Mouse (Mus musculus) embryonic facial prominence, embryonic 14.5 days (tissue): ENCODE measurements at regions not wholly inside any gene's neighbourhood (a gene's known extent, or its start where the extent isn't known, plus 50 kb on each side); places are given as distances from the start of the nearest gene placed in this dataset.
A peak's percentile ranks its signal among the peaks of the same experiment; 100 is the strongest.

Source experiments
- ATAC-seq: fragments of 200-750 bp; cut with Nextera tagmentation; 2 replicates; pipeline ENCODE4 v1.8.0; 2017; ENCODE audit warnings: low read depth, moderate number of reproducible peaks, moderate TSS enrichment
- DNase-seq: peaks from one replicate; pipeline ENCODE4 v3.0.0-alpha.2; 2015; ENCODE audit warnings: low spot score
- H3K27ac ChIP-seq: fragments of 300-500 bp; sonication (generic); replicated peaks from 2 replicates; pipeline ENCODE4 v1.5.1; 2014; ENCODE audit warnings: low read depth, mild to moderate bottlenecking, low read length, moderate library complexity
- H3K27me3 ChIP-seq: fragments of 300-500 bp; sonication (generic); replicated peaks from 2 replicates; pipeline ENCODE4 v1.6.1; 2014; ENCODE audit warnings: low read length; ENCODE audit not compliant: control insufficient read depth, insufficient read depth
- H3K36me3 ChIP-seq: fragments of 300-500 bp; sonication (generic); 2 replicates; pipeline ENCODE4 v1.6.1; 2014; ENCODE audit warnings: low read length, mixed read lengths; ENCODE audit not compliant: control insufficient read depth, insufficient read depth
- H3K4me1 ChIP-seq: fragments of 300-500 bp; sonication (generic); 2 replicates; pipeline ENCODE4 v1.6.1; 2014; ENCODE audit warnings: antibody characterized with exemption, low read length; ENCODE audit not compliant: control insufficient read depth, insufficient read depth
- H3K4me2 ChIP-seq: fragments of 300-500 bp; sonication (generic); 2 replicates; pipeline ENCODE4 v1.6.1; 2014; ENCODE audit warnings: low read depth, mild to moderate bottlenecking, low read length, moderate library complexity, mixed read lengths
- H3K4me3 ChIP-seq: fragments of 300-500 bp; sonication (generic); 2 replicates; pipeline ENCODE4 v1.5.1; 2014; ENCODE audit warnings: low read depth, mild to moderate bottlenecking, low read length
- H3K9ac ChIP-seq: fragments of 300-500 bp; sonication (generic); 2 replicates; pipeline ENCODE4 v1.6.1; 2014; ENCODE audit warnings: low read depth, mild to moderate bottlenecking, low read length, moderate library complexity, mixed read lengths
- H3K9me3 ChIP-seq: fragments of 300-500 bp; sonication (generic); 2 replicates; pipeline ENCODE4 v1.6.1; 2016; ENCODE audit warnings: low read length; ENCODE audit not compliant: control insufficient read depth
- WGBS: fragments of 180-500 bp; shearing (Covaris S2); extraction: QIAGEN DNeasy Blood & Tissue Kit; methylation state at CpG from one replicate; pipeline ENCODE4 v1.1.7; 2014; 5-methylcytosine and 5-hydroxymethylcytosine counted together

- no peak overlapping the region for H3K4me3 ChIP-seq
- no peak for DNase-seq
- no peak overlapping the region for H3K27ac ChIP-seq
- H3K36me3 ChIP-seq: no peaks in the 10 kb centered on the region
- no peak overlapping the region for H3K9ac ChIP-seq
- H3K4me1 ChIP-seq: no peaks in the 10 kb centered on the region; the same call in 1 of the 2 replicates
- H3K9me3 ChIP-seq: no peaks in the 10 kb centered on the region
- 0 out of 2 replicates have a peak, but pooled peaks have one; percentile 12 for ATAC-seq
- no peak overlapping the region for H3K4me2 ChIP-seq
- no peaks in the 10 kb centered on the region for H3K27me3 ChIP-seq
Measured at GRCm38 (mm10) chr6:147817262-147817661, 229.8 kb upstream of the Far2 start.

- no peak for ATAC-seq
- no peak for DNase-seq
Measured at GRCm38 (mm10) chr6:147822215-147822614, 224.8 kb upstream of the Far2 start.

GRCm38 (mm10) chr6:147832521-147832920 lies 214.5 kb upstream of the Far2 start:
- Histone ChIP-seq H3K27me3 (no peaks in the 10 kb centered on the region), H3K27ac (no peak overlapping the region), H3K4me1 (0 out of 2 replicates have a peak, but pooled peaks cover 3% of the 10 kb centered on the region), H3K4me3 (no peak overlapping the region), H3K9ac (no peak overlapping the region), H3K36me3 (no peaks in the 10 kb centered on the region), H3K9me3 (no peaks in the 10 kb centered on the region), H3K4me2 (no peak overlapping the region)
- DNase-seq: no peak
- WGBS: 66% methylated on average over 3 of the region's 3 CpGs
- ATAC-seq: no peak

More at GRCm38 (mm10) chr6:147822215-147822614, 224.8 kb upstream of the Far2 start:
- no peak overlapping the region for H3K27ac ChIP-seq
- no peaks in the 10 kb centered on the region for H3K27me3 ChIP-seq
- no peaks in the 10 kb centered on the region for H3K36me3 ChIP-seq
- 18% methylated on average over 4 of the region's 4 CpGs for WGBS
- H3K9me3 ChIP-seq: no peaks in the 10 kb centered on the region
- no peaks in the 10 kb centered on the region for H3K4me1 ChIP-seq
- no peak overlapping the region for H3K4me3 ChIP-seq
- H3K4me2 ChIP-seq: no peak overlapping the region
- H3K9ac ChIP-seq: no peak overlapping the region

GRCm38 (mm10) chr6:147833501-147833900 lies 213.6 kb upstream of the Far2 start:
- no peaks in the 10 kb centered on the region for H3K27me3 ChIP-seq
- 63% methylated on average over 3 of the region's 3 CpGs for WGBS

GRCm38 (mm10) chr6:147838846-147839245 lies 208.2 kb upstream of the Far2 start:
- H3K27me3 ChIP-seq: no peaks in the 10 kb centered on the region
- H3K9ac ChIP-seq: no peak overlapping the region
- WGBS: 73% methylated on average over 5 of the region's 5 CpGs
- H3K27ac ChIP-seq: no peak overlapping the region
- H3K4me1 ChIP-seq: 0 out of 2 replicates have a peak, but pooled peaks cover 2% of the 10 kb centered on the region
- H3K4me2 ChIP-seq: no peak overlapping the region
- no peaks in the 10 kb centered on the region for H3K9me3 ChIP-seq
- H3K4me3 ChIP-seq: no peak overlapping the region
- DNase-seq (no peak), ATAC-seq (no peak)
- no peaks in the 10 kb centered on the region for H3K36me3 ChIP-seq

More at GRCm38 (mm10) chr6:147833501-147833900, 213.6 kb upstream of the Far2 start:
- no peak for ATAC-seq
- Histone ChIP-seq H3K4me1 (0 out of 2 replicates have a peak, but pooled peaks cover 3% of the 10 kb centered on the region), H3K27ac (no peak overlapping the region), H3K9ac (no peak overlapping the region), H3K4me3 (no peak overlapping the region), H3K4me2 (peak overlapping the region; percentile 3; the same call in 1 of the 2 replicates), H3K9me3 (no peaks in the 10 kb centered on the region), H3K36me3 (no peaks in the 10 kb centered on the region)
- DNase-seq: peak; percentile 30

GRCm38 (mm10) chr6:147849988-147850387 lies 197.1 kb upstream of the Far2 start:
- H3K9me3 ChIP-seq: no peaks in the 10 kb centered on the region
- no peak for ATAC-seq
- DNase-seq: no peak
- H3K4me1 ChIP-seq: no peaks in the 10 kb centered on the region
- H3K36me3 ChIP-seq: no peaks in the 10 kb centered on the region
- no peak overlapping the region for H3K4me3 ChIP-seq
- H3K9ac ChIP-seq: no peak overlapping the region
- WGBS: 95% methylated on average over 2 of the region's 2 CpGs
- no peak overlapping the region for H3K27ac ChIP-seq
- no peaks in the 10 kb centered on the region for H3K27me3 ChIP-seq
- H3K4me2 ChIP-seq: no peak overlapping the region

- no peak overlapping the region for H3K4me2 ChIP-seq
- no peaks in the 10 kb centered on the region for H3K27me3 ChIP-seq
- no peaks in the 10 kb centered on the region for H3K4me1 ChIP-seq
- no peak overlapping the region for H3K9ac ChIP-seq
- H3K4me3 ChIP-seq: no peak overlapping the region
- no peak for DNase-seq
- WGBS: 53% methylated on average over 2 of the region's 2 CpGs
- no peaks in the 10 kb centered on the region for H3K9me3 ChIP-seq
- H3K27ac ChIP-seq: no peak overlapping the region
- ATAC-seq: no peak
- H3K36me3 ChIP-seq: no peaks in the 10 kb centered on the region
Measured at GRCm38 (mm10) chr6:147861116-147861515, 185.9 kb upstream of the Far2 start.

GRCm38 (mm10) chr6:147871033-147871432 lies 176.0 kb upstream of the Far2 start:
- Histone ChIP-seq H3K4me1 (no peaks in the 10 kb centered on the region), H3K9me3 (no peaks in the 10 kb centered on the region), H3K36me3 (no peaks in the 10 kb centered on the region), H3K4me3 (no peak overlapping the region), H3K4me2 (no peak overlapping the region), H3K9ac (no peak overlapping the region), H3K27ac (no peak overlapping the region), H3K27me3 (no peaks in the 10 kb centered on the region)
- DNase-seq: no peak
- ATAC-seq: no peak
- WGBS: 72% methylated on average over 3 of the region's 3 CpGs

- H3K9me3 ChIP-seq: no peaks in the 10 kb centered on the region
- DNase-seq (no peak), ATAC-seq (no peak)
- no peak overlapping the region for H3K4me2 ChIP-seq
- H3K9ac ChIP-seq: no peak overlapping the region
- no peaks in the 10 kb centered on the region for H3K36me3 ChIP-seq
- H3K4me3 ChIP-seq: no peak overlapping the region
- WGBS: 57% methylated on average over 3 of the region's 3 CpGs
- no peaks in the 10 kb centered on the region for H3K4me1 ChIP-seq
- H3K27me3 ChIP-seq: no peaks in the 10 kb centered on the region
- no peak overlapping the region for H3K27ac ChIP-seq
Measured at GRCm38 (mm10) chr6:147873173-147873572, 173.9 kb upstream of the Far2 start.
